Mouse (Mus musculus) lung, postnatal 0 days (tissue): ENCODE measurements around the gene Zfp523. TPM values are rescaled to one million over a fixed set of nuclear protein-coding genes. Genes with fewer than 3 reads are reported as not detected.
A peak's percentile ranks its signal among the peaks of the same experiment; 100 is the strongest.

Source experiments
- ATAC-seq: fragments of 200-750 bp; cut with Nextera tagmentation; 2 replicates; pipeline ENCODE4 v1.8.0; 2017; ENCODE audit warnings: moderate library complexity
- DNase-seq: peaks from one replicate; pipeline ENCODE4 v3.0.0-alpha.2; 2016; ENCODE audit warnings: low spot score
- H3K27ac ChIP-seq: fragments of 300-500 bp; sonication (generic); 2 replicates; pipeline ENCODE4 v1.5.1; 2014; ENCODE audit warnings: antibody characterized with exemption, mild to moderate bottlenecking, low read length, mixed read lengths
- H3K27me3 ChIP-seq: fragments of 300-500 bp; sonication (generic); replicated peaks from 2 replicates; pipeline ENCODE4 v1.6.1; 2014; ENCODE audit warnings: low read length, mixed read lengths; ENCODE audit not compliant: insufficient read depth
- H3K36me3 ChIP-seq: fragments of 300-500 bp; sonication (generic); 2 replicates; pipeline ENCODE4 v1.6.1; 2014; ENCODE audit warnings: low read length, mixed read lengths; ENCODE audit not compliant: insufficient read depth
- H3K4me1 ChIP-seq: fragments of 300-500 bp; sonication (generic); 2 replicates; pipeline ENCODE4 v1.6.1; 2014; ENCODE audit warnings: antibody characterized with exemption, low read depth, low read length, mixed read lengths; ENCODE audit not compliant: insufficient read depth
- H3K4me2 ChIP-seq: fragments of 300-500 bp; sonication (generic); replicated peaks from 2 replicates; pipeline ENCODE4 v1.6.1; 2014; ENCODE audit warnings: low read depth, mild to moderate bottlenecking, low read length, moderate library complexity, mixed read lengths
- H3K4me3 ChIP-seq: fragments of 300-500 bp; sonication (generic); 2 replicates; pipeline ENCODE4 v1.5.1; 2014; ENCODE audit warnings: low read depth, low read length
- H3K9ac ChIP-seq: fragments of 300-500 bp; sonication (generic); replicated peaks from 2 replicates; pipeline ENCODE4 v1.6.1; 2014; ENCODE audit warnings: low read depth, mild to moderate bottlenecking
- H3K9me3 ChIP-seq: fragments of 300-500 bp; sonication (generic); 2 replicates; pipeline ENCODE4 v1.6.1; 2016; ENCODE audit warnings: low read length, mixed read lengths
- CTCF ChIP-seq: IDR thresholded peaks from 2 replicates; pipeline ENCODE4 v1.5.1; 2016; ENCODE audit warnings: antibody characterized with exemption, mild to moderate bottlenecking
- EP300 ChIP-seq: IDR thresholded peaks from 2 replicates; pipeline ENCODE4 v1.6.1; 2016; ENCODE audit warnings: antibody characterized with exemption, mild to moderate bottlenecking, control low read depth
- WGBS: fragments of 180-500 bp; shearing (Covaris S2); extraction: QIAGEN DNeasy Blood & Tissue Kit; methylation state at CpG from one replicate; pipeline ENCODE4 v1.1.7; 2014; 5-methylcytosine and 5-hydroxymethylcytosine counted together
- polyA plus RNA-seq: library from polyadenylated mRNA; unstranded; fragments of >200 nt; fragmentation: Nextera tagmentation; extraction: Ambion mirVana; gene quantifications from 2 replicates; pipeline ENCODE4 v1.2.1, GENCODE M21; 2015

The Zfp523 gene
- polyA plus RNA-seq, 1 experiment from 2014 or later: 20.2 TPM

DNA sequence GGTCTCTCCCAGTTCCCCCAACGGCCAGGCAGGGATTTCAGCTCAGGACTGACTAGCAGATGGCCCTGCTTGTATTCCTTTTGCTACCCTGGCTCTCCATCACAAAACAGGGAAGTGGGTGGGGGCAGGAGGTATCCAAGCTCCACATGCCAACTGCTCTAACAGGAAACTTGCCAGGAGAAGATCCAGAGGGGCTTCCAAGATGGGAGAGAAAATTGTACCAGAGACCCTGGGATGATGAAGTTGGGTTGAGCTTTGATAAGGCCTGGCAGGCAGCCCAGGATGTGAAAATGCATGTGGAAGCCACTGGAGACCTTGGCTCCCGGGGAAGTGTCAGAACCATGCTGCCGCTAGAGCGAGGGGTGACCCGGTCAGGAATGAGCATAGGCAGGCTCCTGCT, 40.7 kb upstream of the Zfp523 start:
- no peak for ATAC-seq
- no peak overlapping the region for H3K4me2 ChIP-seq
- no peak overlapping the region for H3K4me3 ChIP-seq
- DNase-seq: no peak
- 36% methylated on average over 5 of the region's 5 CpGs for WGBS
- H3K27ac ChIP-seq: no peak overlapping the region
- H3K9ac ChIP-seq: no peak overlapping the region
- TF ChIP-seq EP300: no peak
- no peak for TF ChIP-seq CTCF
- peaks cover 8% of the 10 kb centered on the region; the same call in 1 of the 2 replicates for H3K27me3 ChIP-seq
- H3K36me3 ChIP-seq: no peaks in the 10 kb centered on the region
- H3K4me1 ChIP-seq: no peaks in the 10 kb centered on the region
- H3K9me3 ChIP-seq: no peaks in the 10 kb centered on the region

DNA sequence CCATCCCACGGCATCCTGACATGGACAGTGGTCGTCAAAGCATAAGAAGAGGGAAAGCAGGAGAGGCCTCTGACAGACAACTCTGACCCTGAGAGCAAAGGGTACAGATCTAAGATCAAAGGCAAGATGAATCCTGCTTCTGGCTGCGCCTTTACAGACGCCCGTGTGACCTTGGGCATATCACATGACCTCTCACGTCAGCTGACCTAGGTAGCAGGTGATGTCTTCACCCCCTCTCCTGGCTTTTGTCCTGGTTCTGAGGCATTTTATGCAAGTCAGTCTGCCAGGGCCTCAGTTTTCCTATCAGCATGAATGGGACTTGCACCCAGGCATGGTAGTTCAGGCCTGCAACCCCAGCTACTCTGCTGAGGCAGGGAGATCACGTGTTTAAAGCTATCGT, 38.9 kb upstream of the Zfp523 start:
- H3K36me3 ChIP-seq: no peaks in the 10 kb centered on the region
- H3K27me3 ChIP-seq: peaks cover 22% of the 10 kb centered on the region
- no peak overlapping the region for H3K9ac ChIP-seq
- no peak for TF ChIP-seq EP300
- TF ChIP-seq CTCF: no peak
- WGBS: 85% methylated on average over 8 of the region's 8 CpGs
- ATAC-seq (no peak), DNase-seq (no peak)
- no peak overlapping the region for H3K4me2 ChIP-seq
- H3K4me3 ChIP-seq: no peak overlapping the region
- no peak overlapping the region for H3K27ac ChIP-seq
- H3K9me3 ChIP-seq: no peaks in the 10 kb centered on the region
- H3K4me1 ChIP-seq: peaks cover 4% of the 10 kb centered on the region; the same call in 1 of the 2 replicates

DNA sequence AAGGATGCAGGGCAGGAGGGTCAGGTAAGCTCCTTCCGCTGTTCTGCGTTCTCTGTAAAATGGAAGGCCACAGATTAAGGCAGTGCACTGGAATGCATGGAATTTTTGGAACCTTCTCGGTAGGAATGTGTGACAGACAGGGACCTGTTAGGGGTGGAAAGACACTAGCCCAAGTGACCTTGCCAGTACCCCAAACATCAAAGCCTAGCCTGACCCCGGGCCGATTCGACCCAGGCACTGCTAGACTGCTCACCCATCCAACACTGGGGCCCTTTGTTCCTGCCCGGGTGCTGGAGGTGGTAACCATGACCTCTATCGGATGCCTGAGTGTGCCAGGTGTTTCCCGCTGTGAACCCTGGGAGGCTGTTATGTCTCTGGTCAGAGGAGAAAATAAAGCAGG, 38.2 kb upstream of the Zfp523 start:
- Histone ChIP-seq H3K4me3 (no peak overlapping the region), H3K9ac (no peak overlapping the region), H3K4me1 (peaks cover 5% of the 10 kb centered on the region; the same call in 1 of the 2 replicates), H3K36me3 (no peaks in the 10 kb centered on the region), H3K27me3 (peaks cover 23% of the 10 kb centered on the region), H3K9me3 (no peaks in the 10 kb centered on the region), H3K27ac (no peak overlapping the region), H3K4me2 (no peak overlapping the region)
- no peak for TF ChIP-seq CTCF
- no peak for TF ChIP-seq EP300
- WGBS: 62% methylated on average over 9 of the region's 9 CpGs
- ATAC-seq (no peak), DNase-seq (no peak)

DNA sequence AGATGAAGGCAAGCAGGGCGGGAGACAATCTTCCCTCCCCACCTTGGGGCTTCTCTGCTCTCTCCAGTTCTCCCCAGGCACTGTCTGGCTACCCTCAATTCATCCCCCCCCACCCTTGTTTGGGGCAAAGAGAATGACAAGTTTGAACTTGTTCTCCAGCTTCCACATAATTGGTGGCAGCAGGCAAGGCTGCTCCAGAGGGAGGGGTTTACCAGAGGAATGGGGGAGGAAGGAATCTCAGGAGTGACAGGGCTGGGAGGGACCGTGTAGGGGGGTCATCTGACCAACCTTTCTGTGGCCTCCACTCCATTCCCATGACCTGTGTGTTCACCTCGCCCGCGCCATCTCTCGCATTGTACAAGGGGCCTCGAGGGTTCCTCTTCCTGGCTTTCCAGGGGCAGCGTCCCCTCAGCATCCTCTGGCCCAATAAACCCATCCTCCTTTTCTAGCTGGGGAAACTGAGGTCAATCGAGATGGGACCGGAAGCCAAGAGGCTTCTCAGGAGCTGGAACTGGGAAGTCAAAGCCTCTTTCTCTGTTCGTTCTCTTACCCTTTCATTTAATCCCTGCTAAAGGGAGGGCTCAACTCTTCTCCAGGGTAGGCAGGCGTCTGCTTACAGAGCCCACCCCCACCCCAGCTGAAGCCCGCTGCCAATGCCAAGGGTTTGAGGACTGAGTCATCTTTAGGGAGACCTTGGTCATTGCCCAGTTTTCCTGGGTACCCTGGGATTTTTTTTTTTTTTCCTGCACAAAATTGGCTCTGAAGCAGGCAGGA, 36.3 kb upstream of the Zfp523 start:
- Histone ChIP-seq H3K4me2 (no peak overlapping the region), H3K36me3 (no peaks in the 10 kb centered on the region), H3K9ac (no peak overlapping the region), H3K27me3 (peaks cover 31% of the 10 kb centered on the region), H3K9me3 (no peaks in the 10 kb centered on the region), H3K27ac (no peak overlapping the region), H3K4me1 (peaks cover 11% of the 10 kb centered on the region; the same call in 1 of the 2 replicates), H3K4me3 (no peak overlapping the region)
- DNase-seq (no peak), ATAC-seq (no peak)
- TF ChIP-seq EP300 (no peak), CTCF (no peak)
- WGBS: 41% methylated on average over 13 of the region's 13 CpGs

- Histone ChIP-seq H3K9ac (no peak overlapping the region), H3K4me1 (peaks cover 11% of the 10 kb centered on the region; the same call in 1 of the 2 replicates), H3K27me3 (peaks cover 31% of the 10 kb centered on the region), H3K27ac (no peak overlapping the region), H3K4me3 (peak overlapping the region; percentile 56; the same call in 1 of the 2 replicates), H3K4me2 (peak overlapping the region; percentile 99), H3K36me3 (no peaks in the 10 kb centered on the region), H3K9me3 (no peaks in the 10 kb centered on the region)
- WGBS: 6% methylated on average over 15 of the region's 15 CpGs
- TF ChIP-seq EP300: no peak
- no peak for TF ChIP-seq CTCF
- no peak for ATAC-seq
- DNase-seq: peak; percentile 38
Observed at GRCm38 (mm10) chr17:28141205-28141650, 35.7 kb upstream of the Zfp523 start.

DNA sequence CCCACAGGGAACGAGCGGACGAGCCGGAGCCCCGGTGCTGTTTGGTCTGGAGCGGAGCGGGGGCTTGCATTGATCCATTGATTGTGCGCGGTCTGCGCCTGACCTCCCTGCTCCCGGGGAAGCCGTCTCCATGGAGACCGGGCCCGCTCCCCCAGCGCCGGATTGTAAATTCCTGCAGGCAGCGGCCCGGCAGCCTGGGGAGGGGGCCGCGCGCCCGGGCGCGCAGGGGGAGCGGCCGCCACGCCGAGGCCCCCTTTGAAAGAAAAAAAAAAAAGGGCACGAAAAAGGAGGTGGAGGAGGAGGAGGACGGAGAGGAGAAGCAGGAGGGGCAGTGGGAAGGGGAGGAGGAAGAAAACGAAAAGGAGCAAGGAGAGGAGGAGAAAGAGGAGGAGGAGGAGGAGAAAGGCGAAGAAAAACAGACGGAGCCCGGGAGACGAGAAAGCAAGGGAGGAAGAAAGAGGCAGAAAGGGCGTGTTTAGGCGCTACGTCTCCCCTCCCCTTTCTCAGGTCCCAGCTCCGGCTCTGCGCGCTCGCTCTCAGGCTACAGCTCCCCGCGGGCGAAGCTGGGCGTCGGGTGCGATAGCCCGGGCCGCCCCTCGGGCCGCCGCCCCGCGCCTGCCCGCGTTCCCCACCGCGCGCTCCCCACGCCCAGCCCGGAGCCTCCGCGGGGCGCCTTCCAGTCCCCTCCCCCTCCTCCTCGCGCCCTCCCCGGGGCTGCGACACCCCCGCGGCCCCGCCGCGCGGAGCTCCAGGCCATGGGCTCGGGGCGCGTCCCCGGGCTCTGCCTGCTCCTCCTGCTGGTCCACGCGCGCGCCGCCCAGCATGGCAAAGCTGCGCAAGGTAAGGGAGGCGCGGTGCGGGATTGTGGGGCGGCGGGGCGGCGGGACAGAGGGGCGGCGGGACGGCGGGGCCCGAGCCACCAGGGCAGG, 34.9 kb upstream of the Zfp523 start, which contains the start of gene Scube3:
Gene Scube3, plus strand, starts transcription at position 371 of the 929 bp plus-strand sequence.
- ATAC-seq: peak; percentile 59
- WGBS: 2% methylated on average over 51 of the region's 97 CpGs
- Histone ChIP-seq H3K4me3 (peak within 1 kb of the TSS; percentile 56), H3K4me2 (peak within 1 kb of the TSS; percentile 99), H3K4me1 (peaks cover 11% of the 10 kb centered on the region; the same call in 1 of the 2 replicates), H3K27ac (no peak within 1 kb of the TSS), H3K27me3 (peaks cover 31% of the 10 kb centered on the region), H3K9me3 (no peaks in the 10 kb centered on the region), H3K9ac (no peak within 1 kb of the TSS; the same call in 1 of the 2 replicates), H3K36me3 (no peaks in the 10 kb centered on the region)
- TF ChIP-seq EP300: no peak
- 0 out of 2 replicates have a peak, but pooled peaks have one; percentile 19 for TF ChIP-seq CTCF
- peak; percentile 25 for DNase-seq
